Mouse (Mus musculus): ENCODE measurements around the gene Col1a2.

Col1a2 gene

DNA sequence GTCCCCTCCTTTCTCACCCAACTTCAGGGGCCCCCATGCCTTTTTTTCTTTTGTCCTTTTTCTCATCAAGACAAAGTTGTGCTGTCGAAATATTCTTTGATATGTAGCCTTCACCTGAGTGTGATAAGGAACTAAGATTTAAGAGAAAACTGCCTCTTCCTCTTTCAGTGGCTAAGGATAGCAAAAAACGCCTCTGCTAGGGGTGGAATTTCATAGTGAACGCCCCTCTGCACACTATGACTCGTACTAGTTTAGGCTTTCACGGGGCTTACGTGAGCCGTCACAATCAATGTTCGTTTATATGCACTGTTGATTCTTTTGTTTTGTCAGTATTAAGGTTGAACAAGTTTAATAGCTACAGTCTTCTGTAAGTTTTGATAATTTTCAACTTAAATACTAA is 85.5 kb downstream of the Col1a2 start:
- DNase-seq, result no peak
